Mouse (Mus musculus): ENCODE measurements at regions not wholly inside any gene's neighbourhood (a gene's known extent, or its start where the extent isn't known, plus 50 kb on each side); places are given as distances from the start of the nearest gene placed in this dataset.

- no peak for TF ChIP-seq CTCF (IDR thresholded peaks at IDR 0.05; ENCODE audit: borderline replicate concordance, extremely low read depth, insufficient read depth, insufficient read length)
- no peak for TF ChIP-seq POLR2A (IDR thresholded peaks at IDR 0.05; ENCODE audit: borderline replicate concordance, extremely low read depth, insufficient read depth, insufficient read length, poor library complexity, severe bottlenecking)
Measured at GRCm38 (mm10) chr7:117092860-117093259, 287.9 kb upstream of the Xylt1 start.
